Mouse (Mus musculus) MEL (cell line): ENCODE measurements around the gene Zbed6.

Experiments used
- CTCF ChIP-seq, 3 experiments: IDR thresholded peaks in 2 of 3; conservative IDR thresholded peaks in 1 of 3; 2 replicates each; pipeline ENCODE4 v1.5.1; 2011 to 2012; ENCODE audit warnings: low read length in 3 of 3, low read depth in 2 of 3, mild to moderate bottlenecking in 2 of 3, improper control_type of control experiment in 1 of 3, inconsistent platforms in 1 of 3, mixed read lengths in 1 of 3, moderate library complexity in 1 of 3; ENCODE audit not compliant: control insufficient read depth in 1 of 3, insufficient read depth in 1 of 3, poor library complexity in 1 of 3, severe bottlenecking in 1 of 3
- E2F4 ChIP-seq: IDR thresholded peaks from 2 replicates; pipeline ENCODE4 v1.6.1; 2011; ENCODE audit warnings: low read depth, low read length, improper control_type of control experiment, borderline replicate concordance
- EP300 ChIP-seq, 2 experiments: IDR thresholded peaks; 2 replicates each; pipeline ENCODE4 v1.6.1; 2011; ENCODE audit warnings: improper control_type of control experiment in 2 of 2, low read length in 2 of 2, low read depth in 1 of 2, mild to moderate bottlenecking in 1 of 2
- GATA1 ChIP-seq: IDR thresholded peaks from 2 replicates; pipeline ENCODE4 v1.6.1; 2011; ENCODE audit warnings: low read depth, low read length, improper control_type of control experiment
- HCFC1 ChIP-seq: IDR thresholded peaks from 2 replicates; pipeline ENCODE4 v1.6.1; 2012; ENCODE audit warnings: low read depth, mild to moderate bottlenecking, inconsistent platforms, low read length, improper control_type of control experiment, moderate library complexity
- MAX ChIP-seq: IDR thresholded peaks from 2 replicates; pipeline ENCODE4 v1.6.1; 2011; ENCODE audit warnings: low read length, improper control_type of control experiment
- MEF2A ChIP-seq: IDR thresholded peaks from 2 replicates; pipeline ENCODE4 v1.6.1; 2014; ENCODE audit warnings: low read depth, mild to moderate bottlenecking, inconsistent platforms, low read length, improper control_type of control experiment; ENCODE audit not compliant: poor library complexity, insufficient replicate concordance, severe bottlenecking; ENCODE audit errors: extremely low read depth
- MYC ChIP-seq: IDR thresholded peaks from 2 replicates; pipeline ENCODE4 v1.6.1; 2011; ENCODE audit warnings: low read depth, mild to moderate bottlenecking, low read length, improper control_type of control experiment, moderate library complexity
- POLR2A ChIP-seq, 2 experiments: IDR thresholded peaks; 2 replicates each; pipeline ENCODE4 v1.6.1; 2011 to 2012; ENCODE audit warnings: low read length in 2 of 2, mild to moderate bottlenecking in 2 of 2, control low read depth in 1 of 2, improper control_type of control experiment in 1 of 2, low read depth in 1 of 2, moderate library complexity in 1 of 2; ENCODE audit not compliant: control insufficient read depth in 1 of 2, insufficient read depth in 1 of 2, poor library complexity in 1 of 2
- SIN3A ChIP-seq: IDR thresholded peaks from 2 replicates; pipeline ENCODE4 v1.6.1; 2012; ENCODE audit warnings: low read length, improper control_type of control experiment, inconsistent platforms
- USF1 ChIP-seq: IDR thresholded peaks from 2 replicates; pipeline ENCODE4 v1.6.1; 2014; ENCODE audit warnings: low read depth, mild to moderate bottlenecking, inconsistent platforms, low read length, improper control_type of control experiment, moderate library complexity
- ZNF384 ChIP-seq: IDR thresholded peaks from 2 replicates; pipeline ENCODE4 v1.6.1; 2012; ENCODE audit warnings: low read depth, mild to moderate bottlenecking, inconsistent platforms, low read length, improper control_type of control experiment

- TF ChIP-seq USF1 = no peak
- TF ChIP-seq POLR2A (IDR thresholded peaks at IDR 0.05; ENCODE audit: control insufficient read depth in 1 of 2, insufficient read depth in 1 of 2, low read depth in 1 of 2, low read length in 2 of 2, poor library complexity in 1 of 2) = no peak
- no peak for TF ChIP-seq EP300 (IDR thresholded peaks at IDR 0.05; ENCODE audit: low read depth in 1 of 2, low read length in 2 of 2)
- TF ChIP-seq MAX = no peak
- no peak for TF ChIP-seq E2F4
- no peak for TF ChIP-seq GATA1
- TF ChIP-seq CTCF (IDR thresholded peaks at IDR 0.05 in 2 of 3, conservative IDR thresholded peaks at IDR 0.05 in 1 of 3; ENCODE audit: control insufficient read depth in 1 of 3, insufficient read depth in 1 of 3, low read depth in 2 of 3, low read length in 3 of 3, poor library complexity in 1 of 3, severe bottlenecking in 1 of 3) = no peak
- no peak for TF ChIP-seq ZNF384
- no peak for TF ChIP-seq MYC
- no peak for TF ChIP-seq MEF2A
- TF ChIP-seq SIN3A = no peak
- TF ChIP-seq HCFC1 = no peak
Observed at GRCm38 (mm10) chr1:133625052-133625451, 35.6 kb downstream of the Zbed6 start.
